Mouse (Mus musculus): Measurements from ENCODE around the gene H2-Q7.
"Not testable (repeated sequence)": the region's sequence is repeated elsewhere in the genome, so short reads cannot be mapped to it uniquely, and the experiment has no call there.

DNA sequence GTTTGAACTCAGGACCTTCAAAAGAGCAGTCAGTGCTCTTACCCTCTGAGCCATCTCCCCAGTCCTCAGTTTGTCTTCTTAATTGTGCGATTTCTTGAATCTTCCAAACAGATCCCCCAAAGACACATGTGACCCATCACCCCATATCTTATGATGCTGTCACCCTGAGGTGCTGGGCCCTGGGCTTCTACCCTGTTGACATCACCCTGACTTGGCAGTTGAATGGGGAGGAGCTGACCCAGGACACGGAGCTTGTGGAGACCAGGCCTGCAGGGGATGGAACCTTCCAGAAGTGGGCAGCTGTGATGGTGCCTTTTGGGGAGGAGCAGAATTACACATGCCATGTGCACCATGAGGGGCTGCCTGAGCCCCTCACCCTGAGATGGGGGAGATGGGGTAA, 42.0 kb upstream of the H2-Q7 start:
- not testable (repeated sequence) for TF ChIP-seq POLR2A (IDR thresholded peaks at IDR 0.05; ENCODE audit: borderline replicate concordance, control insufficient read depth, low read depth, low read length); CTCF (IDR thresholded peaks at IDR 0.05; ENCODE audit: control insufficient read depth, insufficient read depth, low read length)
